Mouse (Mus musculus) liver, postnatal 0 days (tissue): Measurements from ENCODE around the gene Grap.

Experiments
- CTCF ChIP-seq: sonication (generic); IDR thresholded peaks from 2 replicates; pipeline ENCODE4 v1.5.1; 2016; ENCODE audit warnings: antibody characterized with exemption, low read depth
- EP300 ChIP-seq: IDR thresholded peaks from 2 replicates; pipeline ENCODE4 v1.6.1; 2016; ENCODE audit warnings: antibody characterized with exemption, low read depth, mild to moderate bottlenecking

DNA sequence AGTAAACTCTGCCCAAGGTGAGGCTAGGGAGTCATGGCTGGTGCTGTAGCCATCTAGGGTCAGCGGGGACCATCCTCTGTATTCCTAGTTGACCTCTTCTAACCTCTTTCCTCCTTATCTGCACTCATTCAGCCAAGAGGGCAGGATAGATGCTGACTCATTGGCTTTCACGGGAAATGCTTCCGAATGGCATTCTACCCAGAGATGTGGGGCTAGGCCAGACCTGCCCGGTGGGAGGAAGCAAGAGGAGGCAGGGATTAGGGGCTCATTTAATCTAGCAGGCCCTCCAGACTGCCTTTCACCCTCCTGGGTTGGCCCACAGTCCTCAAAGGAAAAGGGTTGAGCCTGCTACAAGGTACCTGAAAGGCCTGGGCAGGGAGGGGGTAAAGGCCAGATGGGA lies 53.2 kb downstream of the Grap start:
- no peak for TF ChIP-seq CTCF
- no peak for TF ChIP-seq EP300
